Mouse (Mus musculus) urinary bladder, postnatal 25 days (tissue): ENCODE results near the gene Prss57.

Source experiments
- DNase-seq: peaks from one replicate; pipeline ENCODE4 v3.0.0; 2022; ENCODE audit warnings: low spot score

Gene Prss57

DNA sequence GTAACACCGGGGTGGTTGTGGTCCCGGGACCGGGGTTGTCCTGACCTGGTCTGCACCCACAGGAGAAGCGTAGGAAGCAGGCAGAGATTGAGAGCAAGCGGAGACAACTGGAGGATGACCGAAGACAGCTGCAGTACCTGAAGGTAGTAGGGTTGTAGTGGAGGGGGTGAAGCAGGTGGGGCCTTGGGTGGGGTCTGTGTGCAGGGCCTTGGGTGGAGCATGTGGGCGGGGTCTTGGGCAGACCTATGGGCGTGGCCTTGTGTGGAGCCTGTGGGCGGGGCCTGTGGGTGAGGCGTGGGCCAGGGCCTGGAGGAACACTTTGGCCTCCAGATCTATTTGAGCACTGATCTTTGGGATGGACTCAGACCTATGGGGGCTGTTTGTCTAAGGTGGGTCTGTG is 16.2 kb upstream of the Prss57 start:
- DNase-seq: no peak

- DNase-seq: no peak
Observed at GRCm38 (mm10) chr10:79806331-79806730, 15.6 kb upstream of the Prss57 start.

- no peak for DNase-seq
Observed at GRCm38 (mm10) chr10:79805636-79806035, 14.9 kb upstream of the Prss57 start.

GRCm38 (mm10) chr10:79803716-79804323 is 13.1 kb upstream of the Prss57 start:
- no peak for DNase-seq

- DNase-seq: no peak
Observed at GRCm38 (mm10) chr10:79802331-79802971, 11.7 kb upstream of the Prss57 start.

GRCm38 (mm10) chr10:79801837-79802236 is 11.1 kb upstream of the Prss57 start:
- no peak for DNase-seq

- DNase-seq: no peak
Observed at GRCm38 (mm10) chr10:79800508-79800907, 9.7 kb upstream of the Prss57 start.

DNA sequence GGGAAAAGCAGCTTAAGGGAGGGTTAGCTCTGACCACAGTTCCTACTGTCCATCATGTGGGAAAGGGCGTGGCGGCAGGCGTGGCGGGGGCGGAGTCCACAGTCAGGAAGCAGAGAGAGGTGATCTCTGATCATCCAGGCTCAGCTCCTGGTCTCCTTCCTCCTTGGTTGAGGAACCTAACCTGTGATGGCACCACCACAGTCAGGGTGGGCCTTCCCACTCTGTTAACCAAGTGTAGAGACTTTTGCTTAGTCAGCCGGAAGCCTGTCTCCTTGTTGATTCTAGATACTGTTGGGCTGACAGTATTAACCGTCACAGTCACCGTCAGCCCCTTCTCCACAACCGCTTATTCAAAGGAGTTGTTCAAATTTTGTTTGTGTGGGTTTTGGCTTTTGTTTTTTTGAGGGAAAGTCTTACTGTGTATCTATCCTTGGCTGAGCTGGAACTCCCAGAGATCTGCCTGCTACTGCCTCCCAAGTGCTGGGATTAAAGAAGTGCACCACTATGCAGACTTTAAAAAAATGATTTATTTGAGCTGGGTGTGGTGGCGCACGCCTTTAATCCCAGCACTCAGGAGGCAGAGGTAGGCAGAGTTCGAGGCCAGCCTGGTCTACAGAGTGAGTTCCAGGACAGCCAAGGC is 7.6 kb upstream of the Prss57 start:
- no peak for DNase-seq

- no peak for DNase-seq
Observed at GRCm38 (mm10) chr10:79797326-79797725, 6.6 kb upstream of the Prss57 start.

GRCm38 (mm10) chr10:79795905-79796304 is 5.1 kb upstream of the Prss57 start:
- DNase-seq: no peak

DNA sequence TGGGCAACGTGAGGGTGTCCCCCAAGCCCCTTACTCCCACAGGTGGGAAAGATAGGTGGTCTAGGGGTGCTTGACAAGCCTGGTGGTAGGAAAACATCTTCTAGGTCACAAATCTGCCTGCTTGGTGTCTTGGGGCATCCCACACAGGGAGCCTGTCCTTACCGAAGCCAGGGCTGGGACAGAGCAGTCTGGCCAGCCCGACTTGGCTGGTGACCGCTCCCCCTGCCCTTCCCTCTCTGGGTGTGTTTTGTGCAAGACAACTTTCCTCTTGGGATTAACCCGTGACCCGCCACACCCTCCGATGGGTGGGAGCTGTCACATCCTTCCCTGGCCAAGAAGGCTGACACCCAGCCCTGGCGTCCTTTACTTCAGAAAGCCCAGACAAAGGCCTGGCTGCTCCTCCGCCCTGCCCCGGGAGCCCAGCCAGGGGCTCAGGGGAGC is 3.8 kb upstream of the Prss57 start:
- peak; percentile 59 for DNase-seq

DNA sequence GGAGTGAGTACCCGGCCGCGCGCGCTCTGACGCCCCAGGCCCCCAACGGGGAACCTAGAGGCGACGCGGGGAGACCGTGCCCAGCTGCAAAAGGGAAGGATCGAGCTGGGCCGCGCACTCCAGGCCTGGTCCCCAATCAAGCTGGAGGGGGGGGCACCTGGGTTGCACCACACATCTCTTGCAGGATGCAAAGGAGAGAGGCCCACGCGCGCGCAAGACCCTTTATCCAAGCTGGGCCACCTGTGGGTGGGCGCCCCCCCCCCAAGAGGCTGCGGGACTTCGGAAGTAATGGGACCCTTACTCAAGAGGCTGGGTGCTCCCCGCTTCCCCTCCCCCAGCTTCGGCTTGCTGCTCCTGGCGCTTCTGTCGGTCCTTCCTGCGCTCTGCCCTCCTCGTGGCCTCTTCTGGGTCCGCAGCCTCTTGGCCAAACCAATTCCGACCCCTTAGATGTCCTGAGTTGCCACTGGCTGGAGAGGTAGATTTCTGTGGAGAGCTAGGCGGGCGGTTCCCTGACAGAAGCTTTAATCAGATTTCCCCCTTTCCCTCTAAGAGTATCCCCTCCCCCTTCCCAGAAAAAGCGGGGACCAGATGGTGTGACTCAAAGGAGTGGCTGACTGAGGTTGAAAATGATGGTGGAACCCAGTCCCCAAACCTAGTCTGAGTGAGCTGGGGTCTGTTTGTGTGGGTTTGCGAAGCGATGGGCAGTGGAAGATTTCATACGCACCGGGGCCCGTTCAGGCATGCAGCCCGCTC is 3.2 kb upstream of the Prss57 start:
- no peak for DNase-seq

DNA sequence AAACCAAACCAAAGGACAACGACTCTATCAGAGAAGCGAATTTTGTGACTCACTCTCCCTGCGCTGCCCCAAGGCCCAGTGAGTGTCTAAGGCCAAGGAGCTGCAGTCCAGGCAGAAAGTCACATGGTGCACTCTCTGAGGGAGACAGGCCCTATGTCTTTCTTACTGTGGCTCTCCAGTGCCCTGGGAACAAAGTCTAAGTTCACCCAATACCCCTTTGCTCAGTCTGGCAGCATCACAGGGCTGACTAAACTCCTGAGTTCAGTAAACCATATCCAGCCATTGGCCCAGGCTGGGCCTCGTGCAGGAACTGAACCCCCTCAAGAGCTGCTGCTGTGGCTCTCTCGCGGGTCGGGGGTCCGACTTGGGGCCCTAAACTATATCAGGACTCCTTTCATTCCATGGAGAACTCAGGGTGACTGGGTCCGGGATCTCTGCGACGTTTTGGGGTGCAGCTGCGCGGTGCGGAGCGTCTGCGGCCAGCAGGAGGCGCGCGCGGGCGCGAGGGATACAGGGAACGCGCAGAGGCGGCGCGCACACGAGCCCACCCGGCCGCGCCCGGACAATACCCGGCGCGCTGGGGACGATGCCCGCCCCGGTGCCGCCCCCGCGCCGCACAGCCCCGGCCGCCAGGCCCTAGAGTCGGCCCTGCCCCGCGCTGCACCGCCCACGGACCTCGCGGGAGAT is 2.4 kb upstream of the Prss57 start, which contains the start of gene Palm:
TSS of gene Palm (plus strand) at position 522 of the 687 bp plus-strand sequence.
- DNase-seq: peak; percentile 82

DNA sequence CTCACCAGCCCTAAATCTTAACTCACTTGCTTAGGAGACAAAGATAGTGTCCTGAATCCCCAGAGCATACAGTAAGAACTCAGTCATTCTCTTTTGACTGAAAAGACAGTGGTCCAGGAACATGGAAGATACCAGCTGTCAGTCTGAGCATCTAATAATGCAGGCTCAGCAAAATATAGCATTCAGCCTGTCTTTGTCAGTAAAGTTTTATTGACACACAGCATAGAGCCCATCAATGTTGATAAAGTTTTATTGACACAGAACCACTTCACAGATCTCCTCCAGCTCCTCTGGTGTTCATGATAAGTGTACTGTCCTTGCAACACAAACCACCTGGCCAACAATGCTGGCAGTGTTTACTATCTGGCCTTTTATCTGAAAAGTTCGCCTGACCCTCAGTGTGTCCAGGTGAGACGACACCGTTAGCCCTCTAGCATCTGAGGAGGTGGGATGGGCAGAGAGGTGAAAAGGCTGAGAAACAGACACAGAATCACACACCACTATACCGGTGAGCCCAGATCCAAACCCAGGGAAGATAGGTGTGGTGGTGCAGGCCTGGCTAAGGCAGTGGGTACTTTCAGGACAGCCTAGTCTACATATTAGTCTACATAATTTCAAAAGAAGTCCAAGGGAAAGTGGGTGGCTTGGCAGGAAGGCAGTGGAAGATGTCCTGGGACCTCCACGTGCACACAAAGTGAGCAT is 1.7 kb upstream of the Prss57 start:
- no peak for DNase-seq

DNA sequence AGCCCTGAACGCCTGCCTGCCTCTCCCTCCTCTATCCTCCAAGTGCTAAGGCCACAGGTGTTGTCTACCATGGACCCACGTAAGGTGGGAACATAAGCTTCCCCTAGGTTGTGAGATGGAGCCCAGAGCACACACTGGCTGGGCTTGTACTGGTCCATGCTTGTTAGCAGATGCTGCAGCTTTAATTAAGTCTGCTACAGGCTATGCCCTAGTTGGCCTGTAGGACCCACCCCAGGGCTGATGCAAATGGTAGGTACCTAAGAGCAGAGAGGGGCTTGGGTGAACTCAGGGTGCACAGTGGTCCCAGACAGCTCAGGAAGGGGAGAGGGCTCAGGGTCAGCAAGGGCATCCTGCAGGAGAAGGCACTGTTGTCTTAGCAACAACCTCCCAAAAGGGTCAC is 1.2 kb downstream of the Prss57 start:
- no peak for DNase-seq

- DNase-seq: peak; percentile 74
Observed at GRCm38 (mm10) chr10:79788386-79789158, 2.2 kb downstream of the Prss57 start.

DNA sequence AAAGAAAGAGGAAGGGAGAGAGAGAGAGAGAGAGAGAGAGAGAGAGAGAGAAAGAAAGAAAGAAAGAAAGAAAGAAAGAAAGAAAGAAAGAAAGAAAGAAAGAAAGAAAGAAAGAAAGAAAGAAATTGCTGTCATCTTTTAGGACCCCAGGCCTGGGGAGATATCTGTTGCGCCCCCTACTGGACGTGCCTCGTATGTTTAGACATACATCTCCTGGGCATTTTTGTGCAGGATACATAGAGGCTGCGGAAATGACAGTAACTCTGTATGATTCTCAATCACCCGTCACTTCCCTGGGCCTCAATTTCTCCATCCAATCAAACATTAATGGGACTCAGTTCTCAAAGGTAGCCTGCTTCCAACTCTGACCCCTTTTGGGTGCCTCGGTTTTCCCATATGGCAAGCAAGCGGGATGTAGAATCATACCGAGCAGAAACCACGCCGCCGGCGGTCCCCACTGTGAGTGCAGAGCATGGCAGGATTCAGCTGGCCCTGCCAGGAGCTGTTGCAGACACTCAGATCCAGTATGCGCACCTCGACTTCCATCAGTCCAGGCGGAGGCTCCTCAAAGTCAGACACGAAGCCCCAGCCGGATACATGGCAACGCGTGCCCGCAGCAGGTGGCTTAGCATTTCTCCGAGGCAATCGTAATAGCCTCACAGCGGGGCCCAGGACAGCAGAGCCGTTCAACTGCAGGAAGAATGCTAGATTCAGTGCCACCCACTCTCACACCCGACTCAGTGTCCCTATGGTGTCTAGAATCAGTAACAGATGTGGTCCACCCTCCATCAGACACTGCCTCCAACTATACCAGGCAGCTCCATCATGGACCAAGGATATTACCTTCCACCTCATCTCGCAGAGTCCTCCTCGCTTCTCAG is 6.6 kb downstream of the Prss57 start:
- no peak for DNase-seq

DNA sequence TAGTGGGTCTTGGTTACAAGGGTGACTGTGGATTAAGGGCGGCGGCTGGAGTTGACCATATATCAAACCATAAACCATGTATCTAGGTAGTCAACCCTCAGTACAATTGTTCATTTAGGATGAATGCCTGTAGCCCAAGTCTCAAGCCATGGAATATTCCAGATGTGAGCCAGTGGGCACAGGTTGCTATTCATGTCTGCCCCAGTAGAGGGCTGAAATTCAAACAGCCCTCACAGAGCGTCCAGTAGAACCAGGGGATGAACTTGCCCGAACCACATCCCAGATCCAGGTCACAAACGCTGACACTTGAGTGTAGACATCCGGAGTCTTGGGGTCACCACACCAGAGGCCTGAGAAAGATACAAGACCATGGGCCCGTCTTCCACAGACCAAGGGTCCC is 7.7 kb downstream of the Prss57 start:
- DNase-seq: no peak

DNA sequence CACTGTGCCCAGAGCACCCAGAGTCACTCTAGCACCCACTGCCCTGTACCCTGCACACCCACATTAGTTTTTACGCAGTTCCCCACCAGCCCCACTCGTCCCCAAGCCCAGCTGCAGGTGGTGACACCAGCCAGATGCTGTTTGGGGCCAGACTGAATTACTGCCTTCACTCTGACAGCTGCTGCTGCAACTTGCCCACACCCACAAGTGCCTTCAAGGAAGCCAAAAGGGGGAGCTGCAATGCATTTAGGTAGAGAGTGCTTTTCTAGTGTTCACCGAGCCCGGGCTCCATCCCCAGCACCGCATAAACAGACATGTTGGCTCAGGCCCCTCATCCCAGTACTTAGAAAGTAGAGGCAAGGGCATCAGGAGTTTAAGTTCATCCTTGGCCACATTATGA is 8.8 kb downstream of the Prss57 start:
- no peak for DNase-seq

DNA sequence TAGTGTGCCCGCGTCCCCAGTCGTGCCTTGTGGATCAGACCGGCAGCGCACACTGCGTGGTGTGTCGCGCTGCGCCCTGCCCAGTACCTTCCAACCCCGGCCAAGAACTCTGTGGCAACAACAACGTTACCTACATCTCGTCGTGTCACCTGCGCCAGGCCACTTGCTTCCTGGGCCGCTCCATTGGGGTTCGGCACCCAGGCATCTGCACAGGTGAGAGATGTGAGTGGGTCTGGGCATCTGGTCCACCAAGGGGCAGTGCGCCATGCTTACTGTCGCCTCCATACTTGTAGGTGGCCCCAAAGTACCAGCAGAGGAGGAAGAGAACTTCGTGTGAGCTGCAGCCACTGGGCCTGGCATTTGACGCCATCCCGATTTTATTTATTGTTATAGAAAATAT is 9.6 kb downstream of the Prss57 start:
- DNase-seq: no peak
